Mouse (Mus musculus): ENCODE data around the gene Amh.

The Amh gene

GRCm38 (mm10) chr10:80829359-80830278 lies 24.6 kb downstream of the Amh start:
- DNase-seq = no peak

- DNase-seq = no peak
These were observed 26.1 kb downstream of the Amh start for GRCm38 (mm10) chr10:80831136-80831535.

- no peak for DNase-seq
These were observed 27.8 kb downstream of the Amh start for GRCm38 (mm10) chr10:80832818-80833217.

- DNase-seq = no peak
These were observed 30.6 kb downstream of the Amh start for GRCm38 (mm10) chr10:80835617-80836016.

- DNase-seq = peak; percentile 32
These were observed 31.9 kb downstream of the Amh start for GRCm38 (mm10) chr10:80836949-80837379.

GRCm38 (mm10) chr10:80837827-80838226 lies 32.8 kb downstream of the Amh start:
- no peak for DNase-seq

- no peak for DNase-seq
These were observed 33.4 kb downstream of the Amh start for GRCm38 (mm10) chr10:80838346-80838912.

- no peak for DNase-seq
These were observed 34.8 kb downstream of the Amh start for GRCm38 (mm10) chr10:80839848-80840247.

- DNase-seq = no peak
These were observed 36.6 kb downstream of the Amh start for GRCm38 (mm10) chr10:80841685-80842084.

- no peak for DNase-seq
These were observed 37.3 kb downstream of the Amh start for GRCm38 (mm10) chr10:80842334-80842733.

GRCm38 (mm10) chr10:80843087-80843930 lies 38.3 kb downstream of the Amh start:
- no peak for DNase-seq

GRCm38 (mm10) chr10:80843931-80844547 lies 39.0 kb downstream of the Amh start, which contains the start of gene Lingo3:
TSS of gene Lingo3 (minus strand) at chr10:80844039.
- peak; percentile 77 for DNase-seq

- DNase-seq = no peak
These were observed 40.1 kb downstream of the Amh start for GRCm38 (mm10) chr10:80845055-80845693.

GRCm38 (mm10) chr10:80845732-80846131 lies 40.7 kb downstream of the Amh start:
- DNase-seq = no peak

GRCm38 (mm10) chr10:80848571-80848970 lies 43.5 kb downstream of the Amh start:
- DNase-seq = no peak

- DNase-seq = peak; percentile 98
These were observed 50.1 kb downstream of the Amh start, which contains the start of the genes Lsm7 and Sppl2b for GRCm38 (mm10) chr10:80854913-80855748. TSS of gene Lsm7 (minus strand) at chr10:80855209. TSS of gene Sppl2b (plus strand) at chr10:80855275.

GRCm38 (mm10) chr10:80855749-80856073 lies 50.7 kb downstream of the Amh start:
- no peak for DNase-seq

- no peak for DNase-seq
These were observed 51.2 kb downstream of the Amh start for GRCm38 (mm10) chr10:80856267-80856666.

- no peak for DNase-seq
These were observed 51.9 kb downstream of the Amh start for GRCm38 (mm10) chr10:80856908-80857307.
